Mouse (Mus musculus) kidney, embryonic 16.5 days (tissue): ENCODE data around the gene Ccdc58. TPM values are rescaled to one million over a fixed set of nuclear protein-coding genes. Genes with fewer than 3 reads are reported as not detected.
A peak's percentile ranks its signal among the peaks of the same experiment; 100 is the strongest.
"Not testable (repeated sequence)": the region's sequence is repeated elsewhere in the genome, so short reads cannot be mapped to it uniquely, and the experiment has no call there.

Experiments
- ATAC-seq: fragments of 200-750 bp; cut with Nextera tagmentation; 2 replicates; pipeline ENCODE4 v1.8.0; 2017; ENCODE audit warnings: moderate TSS enrichment; ENCODE audit not compliant: low FRiP score, low TSS enrichment
- H3K27ac ChIP-seq: fragments of 300-500 bp; sonication (generic); 2 replicates; pipeline ENCODE4 v1.5.1; 2014; ENCODE audit warnings: low read length
- H3K27me3 ChIP-seq: fragments of 300-500 bp; sonication (generic); 2 replicates; pipeline ENCODE4 v1.6.1; 2014; ENCODE audit warnings: low read length, control low read depth, mixed read lengths; ENCODE audit not compliant: insufficient read depth
- H3K36me3 ChIP-seq: fragments of 300-500 bp; sonication (generic); 2 replicates; pipeline ENCODE4 v1.6.1; 2014; ENCODE audit warnings: low read length, control low read depth, mixed read lengths; ENCODE audit not compliant: insufficient read depth
- H3K4me1 ChIP-seq: fragments of 300-500 bp; sonication (generic); 2 replicates; pipeline ENCODE4 v1.6.1; 2014; ENCODE audit warnings: low read length, control low read depth, mixed read lengths; ENCODE audit not compliant: insufficient read depth
- H3K4me2 ChIP-seq: fragments of 300-500 bp; sonication (generic); replicated peaks from 2 replicates; pipeline ENCODE4 v1.6.1; 2014; ENCODE audit warnings: low read depth, low read length
- H3K4me3 ChIP-seq: fragments of 300-500 bp; sonication (generic); 2 replicates; pipeline ENCODE4 v1.5.1; 2014; ENCODE audit warnings: mild to moderate bottlenecking, low read length
- H3K9ac ChIP-seq: fragments of 300-500 bp; sonication (generic); replicated peaks from 2 replicates; pipeline ENCODE4 v1.6.1; 2014; ENCODE audit warnings: low read length
- H3K9me3 ChIP-seq: fragments of 300-500 bp; sonication (generic); 2 replicates; pipeline ENCODE4 v1.6.1; 2016; ENCODE audit warnings: low read length, control low read depth
- WGBS: fragments of 180-500 bp; shearing (Covaris S2); extraction: QIAGEN DNeasy Blood & Tissue Kit; methylation state at CpG from one replicate; pipeline ENCODE4 v1.1.7; 2014; 5-methylcytosine and 5-hydroxymethylcytosine counted together
- polyA plus RNA-seq: library from polyadenylated mRNA; unstranded; fragments of >200 nt; fragmentation: Nextera tagmentation; extraction: Ambion mirVana; gene quantifications from 2 replicates; pipeline ENCODE4 v1.2.1, GENCODE M21; 2015

Ccdc58 gene
- polyA plus RNA-seq, 1 experiment from 2014 or later = 80.7 TPM

DNA sequence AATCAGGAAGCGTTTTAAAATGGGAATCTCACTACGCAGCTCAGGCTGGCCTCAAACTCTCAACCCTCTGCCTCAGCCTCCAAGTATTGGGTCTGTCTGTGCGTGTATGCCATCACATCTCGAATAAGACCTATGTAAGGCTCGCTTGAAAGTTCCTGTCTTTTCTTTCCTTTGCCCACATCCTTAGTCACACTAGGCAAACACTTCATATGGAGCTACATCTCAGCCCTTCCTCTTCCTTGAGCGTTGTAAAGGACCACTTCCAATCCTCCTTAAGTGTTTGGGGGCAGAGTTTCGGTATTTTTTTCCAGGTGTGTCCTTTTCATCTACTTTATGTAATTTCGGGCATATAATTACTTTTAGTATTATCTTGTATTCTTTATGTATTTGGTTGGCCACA lies 16.6 kb upstream of the Ccdc58 start:
- Histone ChIP-seq H3K9ac (no peak overlapping the region), H3K9me3 (no peaks in the 10 kb centered on the region), H3K4me3 (no peak overlapping the region), H3K27me3 (no peaks in the 10 kb centered on the region), H3K4me1 (no peaks in the 10 kb centered on the region), H3K27ac (no peak overlapping the region), H3K36me3 (peaks cover 25% of the 10 kb centered on the region), H3K4me2 (no peak overlapping the region)
- WGBS = 91% methylated on average over 8 of the region's 8 CpGs
- no peak for ATAC-seq

DNA sequence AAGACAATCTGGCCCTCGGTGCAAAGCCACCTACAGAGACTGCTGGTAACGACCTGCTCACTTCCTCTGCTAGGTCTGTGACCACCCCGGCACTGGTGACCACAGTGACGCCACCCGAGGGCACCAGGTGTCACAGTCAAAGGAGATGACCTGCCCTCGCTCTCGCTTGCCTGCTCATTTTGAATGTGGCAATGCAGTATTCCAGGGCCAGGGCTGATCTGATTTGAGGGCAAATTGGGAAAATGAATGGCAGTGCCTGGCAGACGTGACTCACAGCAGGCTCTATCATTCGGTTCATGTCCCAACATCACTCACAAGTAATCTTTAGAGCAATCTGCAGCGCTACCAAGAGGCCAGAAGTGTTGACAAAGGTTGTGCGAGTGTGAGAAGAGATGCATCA lies 15.1 kb upstream of the Ccdc58 start:
- H3K4me2 ChIP-seq = no peak overlapping the region
- no peaks in the 10 kb centered on the region for H3K9me3 ChIP-seq
- H3K36me3 ChIP-seq = peaks cover 17% of the 10 kb centered on the region
- no peaks in the 10 kb centered on the region for H3K27me3 ChIP-seq
- H3K9ac ChIP-seq = no peak overlapping the region
- no peak overlapping the region for H3K27ac ChIP-seq
- ATAC-seq = no peak
- no peaks in the 10 kb centered on the region for H3K4me1 ChIP-seq
- WGBS = 92% methylated on average over 11 of the region's 11 CpGs
- no peak overlapping the region for H3K4me3 ChIP-seq

DNA sequence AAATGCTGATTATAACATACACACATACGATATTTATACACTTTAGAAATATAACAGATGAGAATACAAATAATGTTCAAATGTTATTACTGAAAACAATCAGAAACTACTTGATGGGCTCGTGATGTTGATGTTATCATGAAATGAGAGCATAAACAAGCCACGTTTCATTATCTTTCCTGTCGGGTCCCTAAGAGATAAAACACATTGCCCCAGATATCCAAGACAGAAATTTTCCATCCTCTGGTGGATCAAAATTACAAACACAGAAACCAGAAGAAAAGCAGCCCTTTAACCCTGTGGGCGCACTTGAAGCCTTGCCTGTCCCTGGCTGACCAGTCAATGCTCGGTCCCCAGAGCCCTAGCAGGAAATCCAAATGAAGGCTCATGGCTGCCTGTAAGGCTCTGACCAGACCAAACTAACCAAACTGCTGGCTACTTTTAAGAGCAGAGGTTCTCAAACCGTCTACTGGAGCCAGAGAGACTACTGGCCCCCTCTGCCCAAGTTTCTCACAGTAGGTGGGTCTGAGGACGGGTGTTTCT lies 13.5 kb upstream of the Ccdc58 start:
- H3K36me3 ChIP-seq = peaks cover 9% of the 10 kb centered on the region; the same call in 1 of the 2 replicates
- 65% methylated on average over 8 of the region's 8 CpGs for WGBS
- H3K4me1 ChIP-seq = no peaks in the 10 kb centered on the region
- no peak overlapping the region for H3K9ac ChIP-seq
- H3K27ac ChIP-seq = no peak overlapping the region
- H3K4me3 ChIP-seq = no peak overlapping the region
- no peaks in the 10 kb centered on the region for H3K27me3 ChIP-seq
- no peaks in the 10 kb centered on the region for H3K9me3 ChIP-seq
- no peak overlapping the region for H3K4me2 ChIP-seq
- no peak for ATAC-seq

DNA sequence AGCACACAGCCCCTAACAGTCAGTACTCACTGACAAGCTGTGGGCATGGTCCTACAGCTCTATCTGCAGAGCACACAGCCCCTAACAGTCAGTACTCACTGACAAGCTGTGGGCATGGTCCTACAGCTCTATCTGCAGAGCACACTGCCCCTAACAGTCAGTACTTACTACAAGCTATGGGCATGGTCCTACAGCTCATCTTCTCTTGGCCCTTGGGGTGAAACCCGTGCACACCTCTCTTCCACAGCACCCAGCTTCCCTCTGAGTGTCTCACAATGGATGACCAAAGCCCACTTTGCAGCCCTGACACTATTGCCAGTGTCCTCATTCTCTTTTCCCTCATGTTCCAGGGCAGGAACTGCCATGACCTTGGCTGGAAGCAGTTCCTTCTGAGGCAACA lies 9.0 kb upstream of the Ccdc58 start:
- not testable (repeated sequence) for H3K27ac ChIP-seq, H3K4me3 ChIP-seq, H3K4me2 ChIP-seq, H3K9ac ChIP-seq, H3K4me1 ChIP-seq, H3K27me3 ChIP-seq, H3K9me3 ChIP-seq, H3K36me3 ChIP-seq, ATAC-seq
- WGBS = 88% methylated on average over 1 of the region's 1 CpGs

DNA sequence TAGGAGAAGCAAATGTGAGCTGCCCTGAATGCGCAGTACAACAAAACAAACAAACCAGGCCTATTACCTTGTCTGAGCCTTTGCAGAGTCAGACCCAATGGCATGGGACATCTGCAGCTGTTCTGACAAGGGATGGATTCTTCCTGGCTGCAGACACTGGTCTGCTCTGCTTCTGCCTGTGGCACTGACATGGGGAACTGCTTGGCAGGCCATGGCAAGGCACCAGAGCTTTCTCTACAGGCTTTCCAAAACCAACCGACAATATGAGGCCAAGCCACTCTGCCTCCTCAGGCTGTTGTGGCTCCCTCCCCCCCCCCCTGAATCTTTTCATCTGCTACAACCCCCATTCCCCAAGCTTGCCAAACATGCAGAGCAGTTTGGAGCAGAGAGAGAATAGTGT lies 8.2 kb upstream of the Ccdc58 start:
- Histone ChIP-seq H3K27me3 (no peaks in the 10 kb centered on the region), H3K9me3 (no peaks in the 10 kb centered on the region), H3K4me1 (peaks cover 11% of the 10 kb centered on the region; the same call in 1 of the 2 replicates), H3K4me2 (no peak overlapping the region), H3K9ac (no peak overlapping the region), H3K27ac (no peak overlapping the region), H3K36me3 (peaks cover 6% of the 10 kb centered on the region; the same call in 1 of the 2 replicates), H3K4me3 (no peak overlapping the region)
- WGBS = 83% methylated on average over 2 of the region's 2 CpGs
- ATAC-seq = no peak

DNA sequence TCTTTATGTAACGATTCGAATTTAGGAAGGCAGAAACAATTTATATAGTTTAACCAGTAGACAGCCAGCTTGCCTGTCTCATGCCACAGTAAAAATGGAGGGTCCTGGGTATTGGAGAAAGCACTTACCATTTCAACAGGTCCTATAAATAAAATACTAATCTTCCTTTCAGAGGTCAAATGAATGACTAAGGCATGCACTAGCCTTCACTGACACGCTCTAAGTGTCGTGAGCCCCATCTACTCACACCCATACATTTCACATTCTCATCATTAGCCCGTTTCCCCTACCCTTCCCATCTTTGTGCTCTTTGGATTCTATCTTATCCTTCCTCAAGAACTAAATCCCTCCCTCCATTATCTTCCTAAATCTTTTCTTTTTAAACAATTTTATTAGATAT lies 6.6 kb upstream of the Ccdc58 start:
- WGBS = 82% methylated on average over 5 of the region's 5 CpGs

DNA sequence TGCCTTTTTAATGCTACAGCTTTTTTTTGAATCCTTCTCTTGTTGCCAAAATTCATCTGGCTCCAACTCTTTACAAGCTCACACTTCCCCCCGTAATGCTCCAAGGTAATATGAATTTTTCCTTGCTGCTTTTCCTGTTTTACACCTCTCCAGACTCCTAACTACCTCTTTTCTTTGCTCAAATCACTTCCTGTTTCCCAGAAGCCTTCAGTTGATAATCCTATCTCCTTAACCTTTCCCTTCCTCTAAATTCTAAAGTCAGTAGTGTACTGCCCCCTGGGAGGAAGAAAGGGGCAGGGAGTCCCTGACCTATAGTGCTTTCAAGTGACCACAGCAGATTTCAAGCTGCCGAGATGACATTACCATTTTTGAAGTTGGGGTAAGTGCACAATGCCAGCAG lies 3.8 kb upstream of the Ccdc58 start:
- ATAC-seq = no peak
- H3K9ac ChIP-seq = no peak overlapping the region
- H3K4me1 ChIP-seq = peaks cover 29% of the 10 kb centered on the region
- H3K9me3 ChIP-seq = no peaks in the 10 kb centered on the region
- 59% methylated on average over 2 of the region's 2 CpGs for WGBS
- peaks cover 3% of the 10 kb centered on the region; the same call in 1 of the 2 replicates for H3K36me3 ChIP-seq
- H3K4me2 ChIP-seq = no peak overlapping the region
- H3K4me3 ChIP-seq = no peak overlapping the region
- no peaks in the 10 kb centered on the region for H3K27me3 ChIP-seq
- H3K27ac ChIP-seq = no peak overlapping the region

More for the DNA sequence above, 6.6 kb upstream of the Ccdc58 start:
- no peak overlapping the region for H3K4me3 ChIP-seq
- no peak overlapping the region for H3K27ac ChIP-seq
- no peaks in the 10 kb centered on the region for H3K9me3 ChIP-seq
- H3K36me3 ChIP-seq = peaks cover 6% of the 10 kb centered on the region; the same call in 1 of the 2 replicates
- H3K9ac ChIP-seq = no peak overlapping the region
- H3K27me3 ChIP-seq = no peaks in the 10 kb centered on the region
- peaks cover 23% of the 10 kb centered on the region for H3K4me1 ChIP-seq
- H3K4me2 ChIP-seq = no peak overlapping the region
- ATAC-seq = no peak

DNA sequence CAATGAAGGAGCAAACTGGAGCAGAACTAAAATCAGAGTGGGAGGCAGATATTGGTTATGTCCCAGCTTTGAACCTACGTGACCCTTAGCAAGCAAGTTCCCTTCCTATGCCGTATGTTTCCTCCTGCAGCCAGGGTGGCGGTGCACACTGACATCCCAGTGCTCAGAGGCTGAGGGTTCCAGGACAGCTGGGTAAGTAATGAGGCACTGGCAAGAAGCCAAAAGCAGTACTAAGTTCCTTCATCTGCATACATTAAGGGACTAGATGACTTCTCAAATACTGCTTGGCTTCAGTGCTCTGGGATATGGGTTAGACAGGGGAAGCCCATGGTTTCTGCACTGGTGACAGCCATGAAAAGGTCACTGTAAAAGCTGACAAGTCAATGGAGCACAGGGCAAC lies 3.1 kb upstream of the Ccdc58 start:
- H3K27ac ChIP-seq = no peak overlapping the region
- no peak overlapping the region for H3K4me3 ChIP-seq
- WGBS = 58% methylated on average over 3 of the region's 3 CpGs
- no peak overlapping the region for H3K9ac ChIP-seq
- peaks cover 31% of the 10 kb centered on the region for H3K4me1 ChIP-seq
- no peaks in the 10 kb centered on the region for H3K27me3 ChIP-seq
- H3K36me3 ChIP-seq = peaks cover 3% of the 10 kb centered on the region; the same call in 1 of the 2 replicates
- no peaks in the 10 kb centered on the region for H3K9me3 ChIP-seq
- no peak overlapping the region for H3K4me2 ChIP-seq
- ATAC-seq = no peak

DNA sequence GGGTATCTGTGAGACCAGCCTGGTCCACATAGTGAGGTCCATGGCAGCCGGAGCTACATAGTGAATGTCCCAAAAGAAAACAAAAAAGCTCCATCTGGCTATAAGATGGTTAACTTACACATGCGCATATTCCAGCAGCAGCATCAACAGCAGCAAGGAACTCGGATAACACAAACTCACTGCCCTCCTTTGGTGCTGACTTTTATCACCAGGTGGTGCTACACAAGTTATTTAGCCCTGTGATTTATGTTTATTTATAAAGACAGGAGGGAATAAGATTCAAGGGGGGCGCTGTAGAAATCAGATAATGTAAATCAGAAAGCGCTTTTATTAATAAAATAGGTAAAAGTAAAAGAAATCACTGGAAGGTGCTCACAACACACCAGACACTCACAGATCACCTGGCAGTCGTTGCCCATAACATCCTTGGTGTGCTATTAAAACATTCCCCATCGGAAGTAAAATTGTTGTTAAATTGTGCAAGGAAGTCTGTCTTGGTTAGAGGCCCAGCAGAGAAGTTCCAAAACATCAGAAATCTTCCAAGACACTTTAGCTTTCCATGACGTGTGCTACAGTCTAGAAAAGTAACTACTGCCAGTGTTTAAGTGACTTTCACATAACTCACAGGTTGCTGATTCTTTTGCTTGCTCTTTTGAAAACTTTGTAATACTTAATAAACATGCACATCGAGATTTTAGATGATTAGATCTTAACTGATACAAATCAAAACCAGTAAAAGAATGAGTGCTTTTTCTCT lies 1.5 kb upstream of the Ccdc58 start:
- no peaks in the 10 kb centered on the region for H3K9me3 ChIP-seq
- H3K27ac ChIP-seq = no peak overlapping the region
- H3K4me2 ChIP-seq = peak overlapping the region; percentile 53
- H3K27me3 ChIP-seq = no peaks in the 10 kb centered on the region
- peak overlapping the region; percentile 83 for H3K4me3 ChIP-seq
- 22% methylated on average over 9 of the region's 9 CpGs for WGBS
- H3K4me1 ChIP-seq = peaks cover 31% of the 10 kb centered on the region
- no peak for ATAC-seq
- peaks cover 3% of the 10 kb centered on the region; the same call in 1 of the 2 replicates for H3K36me3 ChIP-seq
- H3K9ac ChIP-seq = peak overlapping the region; percentile 57

DNA sequence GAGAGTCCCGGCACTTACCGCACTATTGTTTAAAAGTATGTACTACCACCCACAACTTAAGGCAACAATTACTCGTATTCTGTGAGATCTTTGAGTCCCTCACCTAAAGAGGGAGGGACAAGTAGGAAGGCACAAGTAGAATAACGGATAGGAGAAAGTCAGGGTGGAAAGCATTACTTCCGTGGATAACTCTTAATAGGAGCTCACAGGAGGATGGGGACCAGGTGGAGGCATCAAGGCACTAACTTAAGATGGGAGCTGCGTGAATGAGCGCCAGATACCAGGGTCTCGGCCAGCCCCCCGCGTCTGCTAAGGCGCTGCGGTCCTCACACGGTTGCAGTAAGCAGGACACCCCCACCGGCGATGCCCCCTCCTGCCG lies 425 bp upstream of the Ccdc58 start:
- no peaks in the 10 kb centered on the region for H3K27me3 ChIP-seq
- H3K4me2 ChIP-seq = peak overlapping the region; percentile 53
- ATAC-seq = no peak
- 1% methylated on average over 16 of the region's 16 CpGs for WGBS
- H3K36me3 ChIP-seq = peaks cover 3% of the 10 kb centered on the region; the same call in 1 of the 2 replicates
- H3K9ac ChIP-seq = peak overlapping the region; percentile 93
- H3K9me3 ChIP-seq = no peaks in the 10 kb centered on the region
- peak overlapping the region; percentile 83 for H3K4me3 ChIP-seq
- H3K27ac ChIP-seq = peak overlapping the region; percentile 100
- H3K4me1 ChIP-seq = peaks cover 27% of the 10 kb centered on the region
